Mouse (Mus musculus) heart, adult 2 months (tissue): ENCODE measurements around the gene Dnajb14. TPM values are rescaled to one million over a fixed set of nuclear protein-coding genes. Genes with fewer than 3 reads are reported as not detected.

ENCODE experiments used
- DNase-seq, 2 experiments: peaks; one replicate each; pipeline ENCODE4 v3.0.0; 2021
- H3K27ac ChIP-seq: fragments of 200-600 bp; 2 replicates; pipeline ENCODE4 v1.8.1; 2022
- H3K27me3 ChIP-seq: fragments of 200-500 bp; 2 replicates; pipeline ENCODE4 v1.6.1; 2012; ENCODE audit warnings: mild to moderate bottlenecking, low read length, inconsistent platforms, mixed read lengths; ENCODE audit not compliant: control insufficient read depth, insufficient read depth
- H3K36me3 ChIP-seq: fragments of 200-500 bp; 2 replicates; pipeline ENCODE4 v1.6.1; 2012; ENCODE audit warnings: low read length, inconsistent platforms; ENCODE audit not compliant: control insufficient read depth, insufficient read depth
- H3K4me1 ChIP-seq: fragments of 200-500 bp; 2 replicates; pipeline ENCODE4 v1.6.1; 2011; ENCODE audit warnings: low read length; ENCODE audit not compliant: control insufficient read depth, insufficient read depth
- H3K4me3 ChIP-seq: fragments of 200-600 bp; 2 replicates; pipeline ENCODE4 v1.8.1; 2022
- H3K79me2 ChIP-seq: fragments of 200-500 bp; replicated peaks from 2 replicates; pipeline ENCODE4 v1.6.1; 2012; ENCODE audit warnings: mild to moderate bottlenecking, inconsistent platforms, low read length, moderate library complexity, mixed read lengths; ENCODE audit not compliant: control insufficient read depth, insufficient read depth
- H3K9ac ChIP-seq: fragments of 200-500 bp; 2 replicates; pipeline ENCODE4 v1.6.1; 2012; ENCODE audit warnings: low read depth, mild to moderate bottlenecking, control low read depth, inconsistent platforms, low read length, mixed read lengths
- CTCF ChIP-seq: fragments of 200-600 bp; IDR thresholded peaks from 2 replicates; pipeline ENCODE4 v1.8.1; 2022; ENCODE audit warnings: antibody characterized with exemption, mild to moderate bottlenecking, moderate library complexity
- EP300 ChIP-seq: fragments of 200-500 bp; IDR thresholded peaks from 2 replicates; pipeline ENCODE4 v1.6.1; 2011; ENCODE audit warnings: low read depth, low read length, control low read depth; ENCODE audit not compliant: insufficient read depth
- POLR2A ChIP-seq: fragments of 200-500 bp; IDR thresholded peaks from 2 replicates; pipeline ENCODE4 v1.6.1; 2011; ENCODE audit warnings: mild to moderate bottlenecking, low read depth, low read length, control low read depth; ENCODE audit not compliant: insufficient read depth
- WGBS: fragments of 180-500 bp; shearing (Covaris S2); methylation state at CpG from one replicate; pipeline ENCODE4 v1.1.7; 2018; 5-methylcytosine and 5-hydroxymethylcytosine counted together
- intact Hi-C: fragments of 180-260 bp; cut with DNase I; formaldehyde crosslinking; loops from one replicate; pipeline ENCODE4 v1.15.1; 2025
- polyA plus RNA-seq: library from polyadenylated mRNA; depleted of rRNA; stranded (reverse); fragments of >200 nt; gene quantifications from 2 replicates; pipeline ENCODE4 v1.2.3, GENCODE M21; 2012
- total RNA-seq, 2 experiments: library from RNA; stranded (reverse); gene quantifications; 2 replicates each; pipeline ENCODE4 v1.2.3; 2021

The Dnajb14 gene
- total and polyA plus RNA-seq, 3 experiments = 3.2 to 11.5 (median 10.1) TPM

- 24% methylated on average over 12 of the region's 12 CpGs for WGBS
- no peak for DNase-seq
- intact Hi-C loops = loop anchor here (1.0 to 5.0 kb wide), 2 partner anchors 52 to 75 kb away; no protein-coding TSS in a partner anchor
These were observed 50.3 kb downstream of the Dnajb14 start for GRCm38 (mm10) chr3:137917694-137918171.

GRCm38 (mm10) chr3:137918172-137918931 is 50.9 kb downstream of the Dnajb14 start, which contains the start of gene Lamtor3:
Lamtor3 (plus strand) TSS chr3:137918506.
- Histone ChIP-seq H3K79me2 (peaks cover 2% of the 10 kb centered on the region), H3K27ac (peak within 1 kb of the TSS; percentile 93), H3K4me3 (peak within 1 kb of the TSS; percentile 75), H3K27me3 (no peaks in the 10 kb centered on the region), H3K9ac (peak within 1 kb of the TSS; percentile 86), H3K4me1 (peaks cover 4% of the 10 kb centered on the region), H3K36me3 (peaks cover 5% of the 10 kb centered on the region)
- peak; percentile 87 to 89 for DNase-seq
- TF ChIP-seq POLR2A = peak; percentile 82
- TF ChIP-seq EP300 = no peak
- peak; percentile 16; the same call in 1 of the 2 replicates for TF ChIP-seq CTCF
- WGBS = under 1% methylated on average over 47 of the region's 47 CpGs
- intact Hi-C loops = loop anchor here (1.0 to 5.0 kb wide), 2 partner anchors 53 to 74 kb away; no protein-coding TSS in a partner anchor

More at GRCm38 (mm10) chr3:137917694-137918171, 50.3 kb downstream of the Dnajb14 start:
- peaks cover 4% of the 10 kb centered on the region for H3K4me1 ChIP-seq
- no peak for TF ChIP-seq EP300
- no peak for TF ChIP-seq CTCF
- TF ChIP-seq POLR2A = no peak
- H3K79me2 ChIP-seq = peaks cover 2% of the 10 kb centered on the region
- peaks cover 5% of the 10 kb centered on the region for H3K36me3 ChIP-seq
- peak overlapping the region; percentile 75 for H3K4me3 ChIP-seq
- H3K27ac ChIP-seq = peak overlapping the region; percentile 93
- H3K27me3 ChIP-seq = no peaks in the 10 kb centered on the region
- peak overlapping the region; percentile 37 for H3K9ac ChIP-seq

DNA sequence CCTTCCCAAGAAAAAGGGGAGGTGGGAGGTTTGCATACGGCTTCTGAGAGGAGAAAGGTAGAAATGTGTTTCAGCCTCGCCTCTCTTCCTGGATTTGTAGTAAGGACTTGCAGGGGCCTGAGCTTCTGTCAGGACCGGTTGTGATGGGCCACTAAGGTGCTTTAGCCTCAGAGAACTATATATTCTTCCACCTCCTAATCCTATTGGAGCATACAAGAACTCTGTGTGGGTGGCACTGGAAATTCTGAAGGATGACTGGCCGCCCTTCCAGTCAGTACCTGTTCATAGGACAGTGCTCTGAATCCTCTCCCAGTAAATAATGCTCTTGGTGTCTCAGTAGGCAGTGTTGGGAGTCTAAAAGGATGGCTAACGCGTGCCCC is 51.4 kb downstream of the Dnajb14 start:
- Histone ChIP-seq H3K27ac (peak overlapping the region; percentile 93), H3K27me3 (no peaks in the 10 kb centered on the region), H3K4me1 (peaks cover 4% of the 10 kb centered on the region), H3K9ac (peak overlapping the region; percentile 86), H3K36me3 (peaks cover 5% of the 10 kb centered on the region), H3K4me3 (peak overlapping the region; percentile 75), H3K79me2 (peaks cover 2% of the 10 kb centered on the region)
- intact Hi-C loops = loop anchor here (1.0 to 5.0 kb wide), 2 partner anchors 54 to 73 kb away; no protein-coding TSS in a partner anchor
- WGBS = 8% methylated on average over 6 of the region's 6 CpGs
- no peak for DNase-seq
- TF ChIP-seq CTCF (no peak), POLR2A (no peak), EP300 (no peak)

DNA sequence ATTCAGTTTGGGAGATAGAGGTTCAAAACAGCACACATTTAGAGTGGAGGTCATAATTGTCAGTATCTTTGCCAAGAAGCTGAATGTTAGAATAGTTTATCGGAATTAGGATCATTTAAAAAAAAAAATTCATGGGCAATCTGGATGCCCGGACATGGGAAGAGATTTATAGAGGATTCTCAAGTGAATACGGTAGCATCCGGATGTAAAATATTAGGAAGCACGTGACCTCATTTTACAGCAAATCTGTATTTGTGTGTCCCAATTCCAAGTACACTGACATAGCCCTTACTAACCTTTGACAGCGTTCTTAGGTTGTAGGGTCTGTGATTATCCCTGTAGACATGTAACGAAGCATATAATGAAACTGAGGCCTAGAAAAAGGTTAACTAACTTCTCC is 51.9 kb downstream of the Dnajb14 start:
- intact Hi-C loops = loop anchor here (5.0 kb wide), 1 partner anchor 73 kb away; no protein-coding TSS in a partner anchor
- H3K27ac ChIP-seq = peak overlapping the region; percentile 93
- peaks cover 2% of the 10 kb centered on the region for H3K79me2 ChIP-seq
- TF ChIP-seq CTCF (no peak), POLR2A (no peak)
- WGBS = 78% methylated on average over 7 of the region's 7 CpGs
- no peak overlapping the region; the same call in 1 of the 2 replicates for H3K9ac ChIP-seq
- no peak for DNase-seq
- peaks cover 5% of the 10 kb centered on the region for H3K36me3 ChIP-seq
- no peaks in the 10 kb centered on the region for H3K27me3 ChIP-seq
- H3K4me1 ChIP-seq = peaks cover 4% of the 10 kb centered on the region
- peak overlapping the region; percentile 75 for H3K4me3 ChIP-seq

- no peak for DNase-seq
- Histone ChIP-seq H3K4me3 (no peak overlapping the region), H3K9ac (no peak overlapping the region), H3K27me3 (no peaks in the 10 kb centered on the region), H3K4me1 (peaks cover 4% of the 10 kb centered on the region), H3K36me3 (peaks cover 5% of the 10 kb centered on the region), H3K27ac (no peak overlapping the region), H3K79me2 (peaks cover 2% of the 10 kb centered on the region)
- 86% methylated on average over 4 of the region's 4 CpGs for WGBS
- intact Hi-C loops = loop anchor here (5.0 kb wide), 1 partner anchor 227 kb away; no protein-coding TSS in a partner anchor
- TF ChIP-seq POLR2A = no peak
- no peak for TF ChIP-seq EP300
- no peak for TF ChIP-seq CTCF
These were observed 53.1 kb downstream of the Dnajb14 start for GRCm38 (mm10) chr3:137920594-137920993.

DNA sequence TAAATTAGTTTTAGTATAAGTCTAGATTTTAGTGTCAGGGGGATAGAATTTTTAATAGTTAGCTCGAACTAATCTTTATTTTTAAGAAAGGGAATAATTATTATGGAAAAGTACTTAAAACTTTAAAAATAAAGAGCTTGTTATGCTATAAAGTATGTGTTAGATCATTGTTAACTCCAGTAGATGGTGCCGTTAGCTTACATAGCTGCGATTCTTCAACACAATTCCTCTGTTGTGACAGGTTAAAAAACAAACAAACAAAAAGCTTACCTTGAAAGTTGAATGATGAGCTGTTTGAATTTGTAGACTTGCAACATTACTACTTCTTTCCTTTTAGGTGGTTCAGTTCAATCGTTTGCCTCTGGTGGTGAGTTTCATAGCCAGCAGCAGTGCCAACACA is 59.5 kb downstream of the Dnajb14 start:
- H3K27me3 ChIP-seq = no peaks in the 10 kb centered on the region
- peaks cover 2% of the 10 kb centered on the region; the same call in 1 of the 2 replicates for H3K36me3 ChIP-seq
- DNase-seq = no peak
- no peaks in the 10 kb centered on the region for H3K79me2 ChIP-seq
- intact Hi-C loops = no loop called here
- H3K4me1 ChIP-seq = no peaks in the 10 kb centered on the region
- H3K27ac ChIP-seq = no peak overlapping the region
- no peak overlapping the region for H3K4me3 ChIP-seq
- WGBS = 87% methylated on average over 4 of the region's 4 CpGs
- 0 out of 2 replicates have a peak, but pooled peaks have one; percentile 12 for TF ChIP-seq CTCF
- TF ChIP-seq POLR2A = no peak
- no peak overlapping the region for H3K9ac ChIP-seq
